Mouse (Mus musculus) macrophage (primary cell): ENCODE measurements around the gene Zic4. TPM values are rescaled to one million over a fixed set of nuclear protein-coding genes. Genes with fewer than 3 reads are reported as not detected.

ENCODE experiments used
- H3K27ac ChIP-seq: fragments of 350-480 bp; formaldehyde crosslinking; 2 replicates; pipeline ENCODE4 v1.9.0; 2021
- H3K36me3 ChIP-seq: fragments of 350-480 bp; formaldehyde crosslinking; 2 replicates; pipeline ENCODE4 v1.9.0; 2021; ENCODE audit errors: inconsistent target
- H3K4me3 ChIP-seq: fragments of 350-480 bp; formaldehyde crosslinking; 2 replicates; pipeline ENCODE4 v1.9.0; 2021; ENCODE audit errors: inconsistent target
- H3K79me2 ChIP-seq: fragments of 350-480 bp; formaldehyde crosslinking; 2 replicates; pipeline ENCODE4 v1.9.0; 2021; ENCODE audit errors: inconsistent target
- WGBS: methylation state at CpG from one replicate; pipeline ENCODE4 v1.1.7; 2026; ENCODE audit warnings: inconsistent platforms; ENCODE audit not compliant: missing documents; 5-methylcytosine and 5-hydroxymethylcytosine counted together
- polyA plus RNA-seq: library from polyadenylated mRNA; stranded (reverse); fragments of 250-400 nt; gene quantifications from 3 replicates; pipeline ENCODE4 v1.2.4, GENCODE M21; 2018; ENCODE audit warnings: inconsistent platforms

Gene Zic4
- polyA plus RNA-seq, 1 experiment from 2014 or later = not detected

GRCm38 (mm10) chr9:91382111-91382379 is 19.8 kb downstream of the Zic4 start:
- Histone ChIP-seq H3K36me3 (no peaks in the 10 kb centered on the region), H3K27ac (no peak overlapping the region), H3K4me3 (no peak overlapping the region), H3K79me2 (no peaks in the 10 kb centered on the region)
- 8% methylated on average over 2 of the region's 2 CpGs for WGBS

- H3K36me3 ChIP-seq = no peaks in the 10 kb centered on the region
- 13% methylated on average over 24 of the region's 24 CpGs for WGBS
- H3K4me3 ChIP-seq = no peak overlapping the region
- no peaks in the 10 kb centered on the region for H3K79me2 ChIP-seq
- H3K27ac ChIP-seq = no peak overlapping the region
Measured at GRCm38 (mm10) chr9:91382471-91383255, 20.4 kb downstream of the Zic4 start.

DNA sequence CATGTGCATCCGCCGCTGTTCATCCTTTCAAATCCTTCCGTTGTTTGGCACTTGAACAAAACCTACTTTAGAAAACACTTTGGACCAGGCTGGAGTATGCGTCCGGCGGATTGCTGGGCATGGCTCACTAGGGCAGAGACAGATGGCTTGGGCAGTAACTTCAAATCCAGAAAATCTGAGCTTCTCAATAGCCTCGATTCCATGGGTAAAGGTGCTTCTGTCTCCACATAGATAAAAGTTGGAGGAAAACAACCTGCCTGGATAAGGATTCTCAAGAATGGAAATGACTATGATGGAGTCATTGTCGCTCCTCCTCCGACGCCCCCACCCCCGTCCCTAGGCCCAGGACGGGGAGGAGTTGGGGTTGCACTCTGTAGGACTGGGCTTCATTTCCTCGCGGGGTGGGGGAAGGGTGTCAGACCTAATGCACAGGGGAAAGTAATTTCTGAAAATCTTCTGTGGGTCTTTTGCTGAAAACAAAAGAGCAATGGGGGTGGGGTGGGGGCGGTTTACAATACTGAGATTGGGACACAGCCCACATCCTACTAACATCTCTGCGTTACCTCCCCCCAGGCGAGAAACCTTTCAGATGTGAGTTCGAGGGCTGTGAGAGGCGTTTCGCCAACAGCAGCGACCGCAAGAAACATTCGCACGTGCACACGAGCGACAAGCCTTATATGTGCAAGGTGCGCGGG is 21.4 kb downstream of the Zic4 start:
- Histone ChIP-seq H3K79me2 (no peaks in the 10 kb centered on the region), H3K36me3 (no peaks in the 10 kb centered on the region), H3K4me3 (no peak overlapping the region), H3K27ac (no peak overlapping the region)
- WGBS = 8% methylated on average over 28 of the region's 28 CpGs

DNA sequence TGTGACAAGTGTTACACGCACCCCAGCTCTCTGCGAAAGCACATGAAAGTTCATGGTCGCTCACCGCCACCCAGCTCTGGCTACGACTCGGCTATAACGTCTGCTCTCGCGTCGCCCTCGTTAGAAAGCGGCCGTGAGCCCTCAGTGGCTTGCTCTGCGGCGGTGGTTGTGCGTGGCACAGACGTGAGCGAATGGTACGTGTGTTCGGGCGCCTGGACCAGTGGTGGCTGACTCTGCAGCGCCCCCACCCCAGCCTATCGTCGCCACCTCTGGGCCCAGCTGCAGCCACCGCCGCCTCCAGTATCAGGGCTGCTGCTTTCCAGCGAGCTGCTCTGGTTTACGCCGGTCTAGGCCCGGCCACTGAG is 21.9 kb downstream of the Zic4 start:
- H3K79me2 ChIP-seq = no peaks in the 10 kb centered on the region
- no peak overlapping the region for H3K27ac ChIP-seq
- H3K36me3 ChIP-seq = no peaks in the 10 kb centered on the region
- 3% methylated on average over 29 of the region's 30 CpGs for WGBS
- H3K4me3 ChIP-seq = no peak overlapping the region

DNA sequence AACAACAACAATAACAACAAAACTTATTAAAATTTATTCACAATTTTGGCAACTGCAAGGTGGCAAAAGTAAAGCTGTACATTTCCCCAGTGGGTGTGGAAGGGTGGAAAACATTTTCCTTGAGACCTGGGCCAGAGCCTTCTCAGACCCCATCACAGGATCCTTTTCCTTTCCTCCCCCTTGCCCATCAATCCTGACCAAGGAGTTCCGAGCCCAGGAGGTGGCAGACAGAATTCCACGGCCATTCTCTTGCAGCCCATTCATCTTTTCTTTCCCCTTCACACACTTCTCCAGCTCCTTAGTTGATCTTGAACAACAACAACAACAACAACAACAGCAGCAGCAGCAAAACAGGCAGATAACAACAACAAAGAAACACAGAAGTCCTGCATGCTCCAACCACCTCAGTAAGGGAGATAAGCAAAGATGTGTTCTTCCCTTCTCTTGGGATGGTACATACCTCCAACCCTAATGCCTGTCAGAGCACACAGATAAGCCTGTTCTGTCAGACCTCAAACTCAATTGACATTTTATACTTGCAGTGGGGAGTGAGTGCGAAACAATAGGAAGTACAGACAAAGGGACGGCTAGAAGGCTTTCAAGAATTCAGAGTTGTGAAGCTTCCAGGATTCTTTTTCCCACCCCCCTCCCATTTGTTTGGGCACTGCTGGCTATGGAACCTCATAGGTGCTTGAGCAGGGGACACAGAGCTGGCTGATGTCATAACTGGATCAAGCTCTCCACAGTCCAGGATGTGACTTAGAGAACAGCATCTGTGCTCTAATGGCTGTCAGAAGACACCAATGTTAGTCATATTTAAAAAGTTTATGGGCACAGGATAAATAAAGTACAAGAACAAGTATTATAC is 22.7 kb downstream of the Zic4 start:
- Histone ChIP-seq H3K79me2 (no peaks in the 10 kb centered on the region), H3K4me3 (no peak overlapping the region), H3K27ac (no peak overlapping the region), H3K36me3 (no peaks in the 10 kb centered on the region)
- WGBS = 27% methylated on average over 4 of the region's 4 CpGs

- WGBS = 6% methylated on average over 8 of the region's 8 CpGs
- no peaks in the 10 kb centered on the region for H3K79me2 ChIP-seq
- no peak overlapping the region for H3K4me3 ChIP-seq
- H3K27ac ChIP-seq = no peak overlapping the region
- H3K36me3 ChIP-seq = no peaks in the 10 kb centered on the region
Measured at GRCm38 (mm10) chr9:91385561-91386430, 23.6 kb downstream of the Zic4 start.

DNA sequence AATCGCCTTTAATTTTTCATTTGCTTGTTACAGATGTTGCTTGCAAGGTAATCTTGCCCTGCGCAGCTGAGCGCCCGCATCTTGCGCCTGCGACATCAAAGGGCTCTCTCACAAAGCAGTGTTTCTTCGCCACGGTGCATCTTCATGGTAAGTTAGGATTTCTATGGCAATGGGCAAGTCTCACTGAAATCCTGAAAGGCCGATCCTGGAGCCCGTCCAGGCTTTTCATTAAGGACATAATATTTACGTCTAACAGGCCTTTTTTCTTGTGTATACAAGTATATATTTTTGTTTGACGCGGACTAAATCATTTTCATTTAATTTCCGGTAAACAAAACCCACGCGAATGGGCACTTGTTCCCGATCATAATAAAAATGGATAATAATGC is 24.3 kb downstream of the Zic4 start:
- no peak overlapping the region for H3K27ac ChIP-seq
- no peak overlapping the region for H3K4me3 ChIP-seq
- no peaks in the 10 kb centered on the region for H3K79me2 ChIP-seq
- whole genome bisulfite sequencing = 6% methylated on average over 17 of the region's 17 CpGs
- H3K36me3 ChIP-seq = no peaks in the 10 kb centered on the region

DNA sequence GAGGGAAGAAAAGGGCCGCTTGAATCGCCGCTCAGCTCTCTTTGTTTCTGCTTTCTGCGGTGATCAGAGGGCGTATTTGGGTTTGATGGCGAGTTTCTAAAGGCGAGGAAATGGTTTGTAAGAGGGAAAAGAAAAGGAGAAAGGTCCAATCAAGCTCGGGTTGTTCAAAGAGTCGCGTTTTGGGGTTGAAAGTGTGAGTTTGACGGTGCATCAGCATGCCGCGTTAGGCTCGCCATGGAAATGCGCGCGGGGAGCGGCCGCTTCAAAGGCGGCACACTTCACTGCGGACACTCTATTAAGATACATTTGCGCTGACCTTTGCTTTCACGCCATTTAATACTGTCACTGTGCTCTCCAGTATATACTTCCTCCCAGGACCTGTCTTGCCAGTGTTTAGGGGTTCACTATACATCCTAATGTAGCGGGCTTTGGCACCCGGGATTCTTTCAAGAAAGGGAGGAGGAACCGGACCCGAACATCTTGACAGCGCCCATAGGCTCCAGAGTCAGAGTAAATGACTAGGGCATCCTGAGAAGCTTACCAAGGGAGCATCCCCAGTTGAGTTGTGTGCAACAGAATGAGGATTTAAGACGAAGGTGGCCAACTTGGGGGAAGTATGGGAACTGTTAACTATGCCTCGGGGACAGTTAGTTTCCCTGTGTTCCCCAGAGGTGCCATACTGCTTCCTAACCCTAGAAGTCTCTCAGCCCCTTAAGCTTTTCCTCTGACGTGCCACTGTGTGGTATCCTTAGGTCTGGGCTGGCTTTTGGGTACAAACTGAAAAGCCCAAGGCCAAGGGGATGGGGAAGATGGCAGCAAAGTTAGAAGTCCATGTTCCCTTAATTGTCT is 24.9 kb downstream of the Zic4 start:
- no peaks in the 10 kb centered on the region for H3K36me3 ChIP-seq
- H3K27ac ChIP-seq = no peak overlapping the region
- no peaks in the 10 kb centered on the region for H3K79me2 ChIP-seq
- 6% methylated on average over 31 of the region's 31 CpGs for WGBS
- no peak overlapping the region for H3K4me3 ChIP-seq

GRCm38 (mm10) chr9:91387740-91388080 is 25.5 kb downstream of the Zic4 start:
- H3K36me3 ChIP-seq = no peaks in the 10 kb centered on the region
- H3K4me3 ChIP-seq = no peak overlapping the region
- H3K79me2 ChIP-seq = no peaks in the 10 kb centered on the region
- 6% methylated on average over 5 of the region's 5 CpGs for WGBS
- H3K27ac ChIP-seq = no peak overlapping the region

- no peaks in the 10 kb centered on the region for H3K79me2 ChIP-seq
- H3K27ac ChIP-seq = no peak overlapping the region
- no peaks in the 10 kb centered on the region for H3K36me3 ChIP-seq
- WGBS = 7% methylated on average over 4 of the region's 4 CpGs
- no peak overlapping the region for H3K4me3 ChIP-seq
Measured at GRCm38 (mm10) chr9:91388173-91388572, 26.0 kb downstream of the Zic4 start.

DNA sequence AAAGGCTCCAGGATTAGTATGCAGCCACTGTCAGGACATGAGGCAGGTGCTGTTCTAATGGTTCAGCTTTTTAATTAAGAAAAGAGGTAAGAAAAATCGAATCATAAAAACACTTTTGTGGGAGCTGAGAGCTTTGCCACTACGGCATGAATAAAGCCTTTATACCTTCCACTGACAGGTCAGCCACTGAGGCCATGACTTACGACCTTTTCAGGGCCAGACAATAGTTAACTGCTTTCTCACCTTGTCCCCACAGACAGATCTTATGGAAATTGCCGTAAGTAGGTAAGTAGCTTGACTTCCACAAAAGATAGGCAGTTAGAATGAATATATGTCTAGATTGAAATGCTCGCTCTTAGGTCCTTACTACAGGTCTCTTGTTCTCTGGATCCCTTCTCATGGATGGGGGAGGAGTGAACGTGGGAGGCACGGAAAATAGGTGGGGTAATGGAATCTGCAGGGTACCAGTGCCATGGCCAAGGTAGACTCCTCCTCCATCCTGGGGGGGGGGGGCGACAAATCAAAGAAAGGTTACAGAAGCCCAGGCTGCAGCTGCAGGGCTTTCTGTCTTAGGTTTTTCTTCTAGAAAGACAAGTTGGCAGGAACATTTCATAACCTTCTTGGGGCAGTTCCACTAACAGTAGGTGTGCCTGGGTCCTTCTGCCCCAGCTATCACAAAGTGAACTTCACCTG is 31.3 kb downstream of the Zic4 start:
- no peak overlapping the region for H3K27ac ChIP-seq
- H3K36me3 ChIP-seq = no peaks in the 10 kb centered on the region
- WGBS = 13% methylated on average over 8 of the region's 8 CpGs
- H3K79me2 ChIP-seq = no peaks in the 10 kb centered on the region
- H3K4me3 ChIP-seq = no peak overlapping the region

GRCm38 (mm10) chr9:91394211-91394646 is 32.0 kb downstream of the Zic4 start:
- 6% methylated on average over 14 of the region's 14 CpGs for WGBS

GRCm38 (mm10) chr9:91395066-91395772 is 33.0 kb downstream of the Zic4 start:
- WGBS = 15% methylated on average over 14 of the region's 14 CpGs
- H3K27ac ChIP-seq = no peak overlapping the region
- no peaks in the 10 kb centered on the region for H3K36me3 ChIP-seq
- H3K79me2 ChIP-seq = no peaks in the 10 kb centered on the region
- no peak overlapping the region for H3K4me3 ChIP-seq

More at GRCm38 (mm10) chr9:91394211-91394646, 32.0 kb downstream of the Zic4 start:
- Histone ChIP-seq H3K36me3 (no peaks in the 10 kb centered on the region), H3K79me2 (no peaks in the 10 kb centered on the region), H3K4me3 (no peak overlapping the region), H3K27ac (no peak overlapping the region)
